Mouse (Mus musculus) adipocyte (in vitro differentiated cells): Measurements from ENCODE around the gene Nkrf.
"Not testable (repeated sequence)": the region's sequence is repeated elsewhere in the genome, so short reads cannot be mapped to it uniquely, and the experiment has no call there.

ENCODE experiments used
- DNase-seq: peaks from one replicate; pipeline ENCODE4 v3.0.0-alpha.2; 2016; ENCODE audit warnings: low spot score

Gene Nkrf

GRCm38 (mm10) chrX:36902321-36903114 lies at the start of gene Nkrf:
Gene Nkrf, minus strand, starts transcription at chrX:36902899.
- DNase-seq: no peak

- DNase-seq: peak; percentile 54
Measured at GRCm38 (mm10) chrX:36941106-36941505, 38.4 kb upstream of the Nkrf start.

DNA sequence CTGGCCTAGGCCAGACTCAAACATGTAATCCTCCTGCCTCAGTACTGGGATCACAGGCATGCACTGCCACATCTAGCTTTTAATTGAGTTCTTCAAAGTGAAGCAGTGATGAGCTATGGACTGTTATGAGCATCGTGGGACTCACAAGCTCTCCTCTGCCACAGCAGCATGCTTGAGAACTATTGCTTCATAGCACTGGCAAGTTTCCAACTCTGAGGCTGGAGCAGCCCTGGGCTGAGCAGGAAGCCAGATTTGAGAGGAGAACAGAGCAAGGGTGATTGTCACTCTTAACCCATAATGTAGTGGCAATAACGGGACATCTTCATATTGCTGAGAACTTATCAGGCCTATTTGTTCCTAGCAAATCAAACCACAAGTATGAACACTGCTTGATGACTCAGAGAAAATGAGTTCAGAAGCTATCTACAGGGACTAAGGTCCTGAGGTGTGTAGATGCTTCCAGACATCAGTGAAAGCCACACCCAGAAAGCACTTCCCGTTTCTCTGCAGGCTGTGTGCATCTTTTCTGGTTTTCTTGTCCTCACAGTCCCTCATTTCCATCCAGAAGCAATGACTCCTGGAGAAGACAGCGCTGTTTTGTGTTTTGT lies 37.2 kb upstream of the Nkrf start:
- peak; percentile 93 for DNase-seq

- DNase-seq: no peak
Measured at GRCm38 (mm10) chrX:36935326-36935966, 32.7 kb upstream of the Nkrf start.

GRCm38 (mm10) chrX:36930574-36930973 lies 27.9 kb upstream of the Nkrf start:
- DNase-seq: no peak

DNA sequence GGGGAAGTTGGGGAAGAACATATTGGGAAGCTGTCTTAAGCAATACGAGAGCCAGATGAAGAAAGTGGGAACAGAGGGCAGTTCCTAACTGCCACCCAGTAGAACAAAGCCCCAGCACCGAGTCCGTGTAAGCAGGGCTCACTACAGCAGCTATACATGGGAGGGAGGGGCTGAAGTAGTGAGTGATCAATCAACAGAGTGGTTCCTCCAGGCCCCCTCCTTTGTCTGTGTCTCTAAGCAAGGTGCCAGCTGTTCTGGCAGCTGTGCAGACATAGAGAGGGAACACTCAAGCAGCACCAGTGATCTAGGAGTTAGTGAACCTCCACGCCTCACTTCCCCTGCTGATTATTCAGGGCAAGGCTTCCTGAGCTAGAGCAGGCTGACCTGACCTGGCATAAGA lies 27.0 kb upstream of the Nkrf start:
- DNase-seq: peak; percentile 41

DNA sequence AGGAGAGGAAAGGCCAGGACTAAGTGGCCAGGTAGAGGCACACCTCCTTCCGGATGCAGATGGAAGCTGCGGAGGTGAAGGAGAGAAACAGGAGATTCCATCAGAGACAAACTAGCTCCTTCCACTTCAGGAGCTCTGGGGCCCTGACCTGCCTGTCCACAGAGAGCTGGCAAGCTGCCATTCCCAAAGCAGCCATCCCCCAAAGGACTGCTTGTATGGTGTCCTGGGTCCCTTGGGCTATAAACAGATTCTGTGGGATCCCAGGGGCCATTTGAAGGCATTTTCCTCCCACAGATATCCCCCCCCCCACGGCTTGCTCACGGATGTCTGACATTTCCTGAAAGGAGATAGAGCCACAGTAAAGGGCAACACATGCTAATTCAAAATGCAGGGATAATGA lies 26.1 kb upstream of the Nkrf start:
- DNase-seq: no peak

GRCm38 (mm10) chrX:36921346-36921745 lies 18.6 kb upstream of the Nkrf start:
- peak; percentile 50 for DNase-seq

- DNase-seq: peak; percentile 80
Measured at GRCm38 (mm10) chrX:36917749-36918148, 15.1 kb upstream of the Nkrf start.

- DNase-seq: peak; percentile 51
Measured at GRCm38 (mm10) chrX:36911343-36911742, 8.6 kb upstream of the Nkrf start.

DNA sequence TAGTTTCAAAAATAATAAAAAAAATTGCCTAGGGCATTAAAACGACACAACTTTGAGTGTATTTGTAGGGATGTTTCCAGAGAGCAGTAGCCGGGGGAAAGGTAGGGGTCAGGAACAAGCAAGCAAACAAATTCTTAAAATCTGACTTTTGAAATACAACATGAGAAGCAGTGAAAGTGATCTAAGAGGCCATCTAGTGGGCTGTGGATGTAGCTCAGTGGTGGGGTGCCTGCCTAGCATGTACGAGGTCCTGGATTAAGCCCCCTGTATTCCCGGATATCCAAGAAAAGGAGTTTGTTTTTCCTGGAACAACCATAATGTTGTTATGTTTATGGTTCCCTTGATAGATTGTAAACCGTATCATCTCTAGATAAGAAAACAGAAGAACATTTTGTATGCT lies 3.8 kb upstream of the Nkrf start:
- DNase-seq: peak; percentile 31

DNA sequence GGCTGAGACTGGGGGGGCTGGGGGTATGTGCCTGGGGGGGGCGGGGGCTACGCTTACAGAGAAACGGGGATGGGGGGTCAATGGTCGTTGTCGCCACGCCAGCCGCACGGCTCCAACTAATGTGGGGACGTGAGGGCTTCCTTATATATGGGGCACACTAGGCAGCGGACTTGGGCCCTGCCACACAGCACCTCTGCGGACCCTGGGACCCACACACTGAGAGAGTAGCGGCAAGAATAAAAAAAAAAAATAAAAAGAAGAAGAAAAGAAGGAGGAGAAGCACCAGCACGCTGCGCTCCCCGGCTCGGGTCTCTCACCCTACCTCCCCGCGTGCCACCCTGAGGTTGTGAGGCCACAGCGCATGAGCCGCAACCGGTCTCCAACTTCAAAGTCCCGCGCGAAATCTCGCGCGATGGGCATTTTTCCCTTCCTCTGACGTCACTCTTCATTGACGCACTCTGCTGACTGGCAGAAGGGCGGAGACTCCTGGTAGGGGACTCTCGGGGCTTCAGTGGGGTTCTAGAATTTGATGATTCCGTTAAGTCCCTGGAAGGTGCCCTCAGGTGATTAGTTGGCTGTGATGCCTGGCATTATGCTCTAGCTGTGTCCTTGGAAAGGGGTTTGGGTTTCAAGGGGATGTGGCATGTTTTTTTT lies 543 bp upstream of the Nkrf start:
- peak; percentile 92 for DNase-seq

GRCm38 (mm10) chrX:36901655-36902054 lies 1.0 kb downstream of the Nkrf start:
- DNase-seq: no peak

- DNase-seq: not testable (repeated sequence)
Measured at GRCm38 (mm10) chrX:36898931-36899330, 3.8 kb downstream of the Nkrf start.

DNA sequence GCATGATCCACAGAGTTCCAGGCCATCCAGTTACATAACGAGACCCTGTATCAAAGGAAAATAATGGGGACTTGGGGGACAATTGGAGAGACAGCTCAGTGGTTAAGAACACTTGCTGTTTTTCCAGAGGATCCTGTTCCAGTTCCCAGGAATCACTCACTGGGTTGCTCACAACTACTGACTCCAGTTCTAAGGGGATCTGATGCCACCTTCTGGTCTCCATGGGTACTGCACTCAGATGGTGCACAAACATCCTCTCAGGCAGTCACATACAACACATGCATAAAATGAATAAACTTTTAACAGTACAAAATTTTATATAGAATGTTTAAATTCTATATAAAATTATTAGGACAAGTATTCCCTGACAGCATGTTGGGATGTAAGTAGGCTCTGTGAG lies 18.0 kb downstream of the Nkrf start:
- no peak for DNase-seq

DNA sequence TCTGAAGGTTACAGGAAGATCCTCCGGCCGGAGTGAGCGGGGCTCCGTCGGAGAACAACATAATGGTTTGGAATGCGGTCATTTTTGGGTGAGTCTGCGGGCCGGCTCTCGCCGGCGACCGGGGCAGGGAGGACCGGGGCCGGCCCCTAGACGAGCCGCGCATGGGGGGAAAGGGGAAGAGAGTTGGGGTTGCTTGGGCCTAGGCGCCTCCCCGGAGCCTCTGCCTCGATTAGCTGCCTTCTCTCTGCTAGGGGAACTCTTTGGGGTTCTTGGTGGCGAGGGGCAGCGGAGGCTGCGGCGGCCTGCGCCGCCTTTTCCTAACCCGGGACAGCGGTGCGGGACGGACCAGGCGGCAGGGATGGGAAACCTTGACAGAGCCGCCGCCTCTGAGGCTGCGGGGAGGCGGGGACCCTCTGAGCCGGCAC lies 28.0 kb downstream of the Nkrf start:
- DNase-seq: peak; percentile 13

DNA sequence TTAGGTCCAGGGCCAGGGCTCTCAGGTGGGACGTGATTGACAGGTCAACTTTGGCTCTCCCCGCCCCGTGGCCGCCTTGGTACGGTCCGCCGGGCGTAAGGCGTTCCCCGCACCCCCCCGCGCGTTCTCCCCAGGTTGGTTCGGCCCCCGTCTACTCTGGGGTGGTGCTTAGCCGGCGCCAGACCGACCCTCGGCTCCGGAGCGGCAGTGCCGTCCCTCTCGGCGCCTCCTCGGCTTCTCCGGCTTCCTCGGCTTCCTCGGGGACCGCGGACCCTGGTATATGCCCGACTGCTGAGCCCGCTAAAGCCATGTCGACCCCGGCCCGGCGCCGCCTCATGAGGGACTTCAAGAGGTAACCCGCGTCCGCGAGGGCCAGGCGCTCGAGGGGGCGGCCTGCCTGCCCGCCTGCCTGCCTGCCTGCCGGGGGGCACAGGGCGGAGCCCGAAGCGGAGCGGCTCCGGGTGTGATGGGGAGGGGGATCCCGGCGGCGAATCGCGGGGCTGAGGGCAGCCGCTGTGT lies 28.5 kb downstream of the Nkrf start:
- DNase-seq: peak; percentile 83

- DNase-seq: no peak
Measured at GRCm38 (mm10) chrX:36873765-36874164, 28.9 kb downstream of the Nkrf start, which contains the start of the genes Ube2a and C330007P06Rik. Gene Ube2a, plus strand, starts transcription at chrX:36873900. Gene C330007P06Rik, minus strand, starts transcription at chrX:36874111.

DNA sequence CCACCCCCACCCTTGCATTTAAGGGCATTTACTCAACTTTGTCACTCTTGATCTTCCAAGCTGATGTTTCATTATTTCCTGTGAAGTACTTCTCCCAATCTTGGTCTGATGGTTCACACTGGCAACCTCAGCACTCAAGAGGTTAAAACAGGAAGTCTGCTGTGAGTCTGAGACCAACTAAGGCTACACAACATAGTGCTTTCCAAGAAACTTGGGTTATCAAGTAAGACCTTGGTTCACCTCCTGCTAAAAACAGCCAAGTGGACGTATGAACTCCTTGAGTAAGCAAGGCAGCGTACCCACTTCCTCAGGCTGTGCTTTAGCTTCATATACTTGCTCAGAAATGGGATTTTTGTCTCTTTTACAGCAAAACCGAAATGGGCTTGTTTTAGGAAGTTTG lies 32.3 kb downstream of the Nkrf start:
- no peak for DNase-seq

GRCm38 (mm10) chrX:36864609-36865328 lies 37.9 kb downstream of the Nkrf start:
- DNase-seq: peak; percentile 14
